Mouse (Mus musculus) heart, embryonic 12.5 days (tissue): ENCODE results near the gene Arpc1a. TPM values are rescaled to one million over a fixed set of nuclear protein-coding genes. Genes with fewer than 3 reads are reported as not detected.
"Not testable (repeated sequence)": the region's sequence is repeated elsewhere in the genome, so short reads cannot be mapped to it uniquely, and the experiment has no call there.

ENCODE experiments used
- ATAC-seq: fragments of 200-750 bp; cut with Nextera tagmentation; 2 replicates; pipeline ENCODE4 v1.8.0; 2017; ENCODE audit warnings: moderate TSS enrichment, moderate library complexity; ENCODE audit not compliant: insufficient number of reproducible peaks, low FRiP score
- H3K27ac ChIP-seq: fragments of 300-500 bp; sonication (generic); 2 replicates; pipeline ENCODE4 v1.5.1; 2016; ENCODE audit warnings: mild to moderate bottlenecking, moderate library complexity; ENCODE audit not compliant: poor library complexity, severe bottlenecking
- H3K27me3 ChIP-seq: fragments of 300-500 bp; sonication (generic); replicated peaks from 2 replicates; pipeline ENCODE4 v1.6.1; 2016; ENCODE audit warnings: mild to moderate bottlenecking, moderate library complexity
- H3K36me3 ChIP-seq: fragments of 300-500 bp; sonication (generic); 2 replicates; pipeline ENCODE4 v1.6.1; 2016; ENCODE audit warnings: mild to moderate bottlenecking, moderate library complexity
- H3K4me1 ChIP-seq: fragments of 300-500 bp; sonication (generic); replicated peaks from 2 replicates; pipeline ENCODE4 v1.6.1; 2016; ENCODE audit warnings: mild to moderate bottlenecking
- H3K4me2 ChIP-seq: fragments of 300-500 bp; sonication (generic); 2 replicates; pipeline ENCODE4 v1.6.1; 2016; ENCODE audit warnings: mild to moderate bottlenecking, moderate library complexity
- H3K4me3 ChIP-seq: fragments of 300-500 bp; sonication (generic); 2 replicates; pipeline ENCODE4 v1.5.1; 2016; ENCODE audit warnings: mild to moderate bottlenecking
- H3K9ac ChIP-seq: fragments of 300-500 bp; sonication (generic); 2 replicates; pipeline ENCODE4 v1.6.1; 2016; ENCODE audit warnings: mild to moderate bottlenecking, moderate library complexity
- H3K9me3 ChIP-seq: fragments of 300-500 bp; sonication (generic); replicated peaks from 2 replicates; pipeline ENCODE4 v1.6.1; 2016; ENCODE audit warnings: mild to moderate bottlenecking, moderate library complexity
- WGBS: fragments of 180-500 bp; shearing (Covaris S2); methylation state at CpG from one replicate; pipeline ENCODE4 v1.1.7; 2016; 5-methylcytosine and 5-hydroxymethylcytosine counted together
- polyA plus RNA-seq: library from polyadenylated mRNA; unstranded; fragments of >200 nt; fragmentation: Nextera tagmentation; extraction: Ambion mirVana; gene quantifications from 2 replicates; pipeline ENCODE4 v1.2.1, GENCODE M21; 2016

Arpc1a gene
- polyA plus RNA-seq = 101 and 105 TPM in 2 replicates

DNA sequence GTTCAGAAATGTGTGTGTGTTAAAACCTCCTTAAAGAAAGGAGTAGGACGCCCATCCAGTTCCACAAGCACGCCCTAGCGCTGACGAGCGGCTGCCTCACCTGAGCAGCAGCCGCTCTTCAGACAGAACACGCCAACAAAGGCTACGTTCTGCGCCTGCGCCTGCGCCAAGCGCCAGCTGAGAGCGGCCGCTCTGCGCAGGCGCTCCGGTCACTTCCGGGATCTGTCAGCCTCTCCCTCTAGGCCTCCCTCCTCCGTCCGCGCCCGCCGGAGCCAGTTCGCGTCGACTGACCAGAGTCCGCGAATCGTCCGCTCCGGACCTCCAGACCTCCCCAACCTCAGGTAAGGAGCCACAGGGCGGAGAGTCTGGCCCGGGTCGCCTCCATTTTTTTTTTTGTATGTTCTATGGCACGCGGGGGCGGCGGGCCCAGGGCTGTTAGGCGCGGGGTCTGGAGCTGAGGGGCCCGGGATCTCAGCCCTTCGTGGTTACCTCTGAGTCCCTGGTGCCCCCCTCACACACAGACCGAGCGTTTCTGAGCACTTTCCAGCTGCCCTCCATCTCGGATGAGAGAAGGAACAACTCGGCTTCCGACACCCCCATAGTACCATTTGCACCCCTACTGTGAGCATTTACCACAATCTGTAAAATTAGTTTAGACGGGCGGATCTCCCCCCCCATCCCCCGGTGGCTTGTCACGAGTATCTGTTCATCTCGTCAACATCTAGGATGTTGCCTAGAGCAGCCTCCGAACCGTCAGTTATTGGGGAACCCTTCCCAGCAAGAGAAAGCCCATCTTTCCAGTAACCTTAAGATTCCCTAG lies at the start of gene Arpc1a, which contains the start of gene Kpna7:
TSS of gene Arpc1a (plus strand) at position 199 of the 820 bp plus-strand sequence.
TSS of gene Kpna7 (minus strand) at position 399 of the 820 bp plus-strand sequence.
- Histone ChIP-seq H3K4me2 (peak within 1 kb of the TSS; percentile 94), H3K4me3 (peak within 1 kb of the TSS; percentile 86), H3K27ac (0 out of 2 replicates have a peak within 1 kb of the TSS, but pooled peaks have one; percentile 36)

DNA sequence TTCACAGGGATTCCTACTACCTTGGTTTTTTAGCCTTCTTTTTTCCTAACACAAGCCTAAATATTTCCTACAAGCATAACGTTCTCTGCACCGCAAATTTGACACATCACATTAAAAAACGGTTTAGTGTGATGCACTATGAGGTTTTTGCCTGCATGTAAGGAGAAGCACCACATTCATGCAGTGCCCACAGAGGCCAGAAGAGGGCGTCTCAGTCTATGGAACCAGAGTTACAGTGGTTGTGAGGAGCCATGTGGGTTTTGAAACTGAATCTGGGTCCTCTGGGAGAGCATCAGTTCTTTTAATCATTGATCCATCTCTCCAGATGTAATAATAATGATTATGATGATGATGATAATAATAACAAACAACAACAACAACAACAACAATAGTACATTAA lies 42.0 kb upstream of the Arpc1a start:
- Histone ChIP-seq H3K27ac (no peak overlapping the region), H3K4me2 (no peak overlapping the region), H3K27me3 (no peaks in the 10 kb centered on the region), H3K4me1 (no peaks in the 10 kb centered on the region), H3K4me3 (no peak overlapping the region), H3K36me3 (no peaks in the 10 kb centered on the region), H3K9ac (no peak overlapping the region), H3K9me3 (no peaks in the 10 kb centered on the region)
- 48% methylated on average over 4 of the region's 4 CpGs for whole genome bisulfite sequencing
- no peak for ATAC-seq

More for the DNA sequence above, at the start of gene Arpc1a, which contains the start of gene Kpna7:
- peaks cover 11% of the 10 kb centered on the region for H3K4me1 ChIP-seq
- peaks cover 12% of the 10 kb centered on the region for H3K36me3 ChIP-seq
- peak; percentile 97 for ATAC-seq
- peak within 1 kb of the TSS; percentile 90 for H3K9ac ChIP-seq
- H3K9me3 ChIP-seq = peaks cover 3% of the 10 kb centered on the region; the same call in 1 of the 2 replicates
- H3K27me3 ChIP-seq = no peaks in the 10 kb centered on the region
- WGBS = under 1% methylated on average over 54 of the region's 54 CpGs

DNA sequence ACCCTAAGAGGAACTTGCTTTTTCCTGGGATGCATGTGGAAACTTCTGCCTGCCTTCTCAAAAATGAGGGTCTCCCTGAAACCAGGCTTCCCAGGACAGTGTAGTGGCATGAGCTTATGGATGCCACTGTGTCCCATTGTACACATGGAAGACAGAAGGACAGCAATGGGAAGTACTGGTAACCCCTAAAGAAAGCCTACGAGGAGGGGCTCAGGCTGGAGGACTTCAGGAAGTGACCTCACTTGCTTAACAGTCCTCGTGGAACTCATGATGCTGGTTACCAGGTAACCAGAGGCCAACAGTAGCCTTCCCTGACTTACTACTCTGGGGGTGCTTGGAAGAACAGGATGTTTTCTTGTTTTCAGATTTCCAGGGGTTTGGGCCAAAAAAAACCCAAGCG lies 40.9 kb upstream of the Arpc1a start, which contains the start of gene 1700018F24Rik:
TSS of gene 1700018F24Rik (plus strand) at position 301 of the 400 bp plus-strand sequence.
- not testable (repeated sequence) for H3K9me3 ChIP-seq, H3K9ac ChIP-seq, H3K27me3 ChIP-seq, H3K4me3 ChIP-seq, H3K4me1 ChIP-seq, H3K4me2 ChIP-seq, H3K27ac ChIP-seq, H3K36me3 ChIP-seq
- ATAC-seq = 0 out of 2 replicates have a peak, but pooled peaks have one; percentile 25
- WGBS = 38% methylated on average over 3 of the region's 3 CpGs

DNA sequence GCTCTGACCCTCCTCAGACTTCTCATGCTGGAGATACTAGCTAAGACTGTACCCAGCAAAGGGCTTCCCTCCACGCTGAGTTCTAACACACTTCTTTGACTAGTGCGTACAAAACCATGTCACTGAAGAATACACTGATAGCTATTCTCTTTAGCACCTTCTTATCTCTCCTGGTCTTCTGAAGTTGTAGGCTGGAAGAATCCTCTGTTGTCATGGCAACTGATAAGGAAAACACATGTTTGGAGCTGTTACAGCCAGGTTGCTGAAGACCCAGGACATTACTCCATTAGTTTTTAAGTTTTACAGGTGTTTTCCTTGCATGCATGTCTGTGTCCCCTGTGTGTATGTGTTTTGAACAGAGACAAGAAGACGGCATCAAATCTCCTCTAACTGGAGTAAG lies 29.4 kb upstream of the Arpc1a start:
- H3K27ac ChIP-seq, ATAC-seq, H3K9me3 ChIP-seq, H3K4me3 ChIP-seq, H3K4me1 ChIP-seq, H3K9ac ChIP-seq, H3K36me3 ChIP-seq, H3K4me2 ChIP-seq, H3K27me3 ChIP-seq: not testable (repeated sequence)
- 24% methylated on average over 3 of the region's 3 CpGs for WGBS

DNA sequence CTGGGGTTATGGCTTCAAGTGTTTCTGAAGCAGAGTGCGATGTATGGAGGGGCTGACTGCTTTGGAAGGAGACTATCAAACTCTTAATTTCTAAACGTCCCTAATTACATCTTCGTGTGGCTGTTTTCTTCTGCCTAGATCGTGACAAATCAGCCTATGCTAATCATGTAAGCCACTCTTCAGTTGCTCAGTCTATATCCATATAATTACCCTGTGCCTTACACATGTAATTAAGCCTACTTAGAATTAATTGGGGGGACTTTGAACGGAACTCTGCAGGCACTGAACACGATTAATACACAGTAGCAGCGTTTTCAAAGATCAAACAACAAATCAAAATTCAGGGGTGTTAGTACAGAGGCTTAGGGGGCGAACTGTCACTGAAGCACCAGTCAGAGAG lies 25.7 kb upstream of the Arpc1a start:
- H3K36me3 ChIP-seq = no peaks in the 10 kb centered on the region
- H3K9me3 ChIP-seq = no peaks in the 10 kb centered on the region
- no peaks in the 10 kb centered on the region for H3K27me3 ChIP-seq
- H3K9ac ChIP-seq = no peak overlapping the region
- WGBS = 80% methylated on average over 8 of the region's 8 CpGs
- H3K4me2 ChIP-seq = no peak overlapping the region
- H3K4me1 ChIP-seq = no peaks in the 10 kb centered on the region
- no peak overlapping the region for H3K27ac ChIP-seq
- no peak for ATAC-seq
- H3K4me3 ChIP-seq = no peak overlapping the region

DNA sequence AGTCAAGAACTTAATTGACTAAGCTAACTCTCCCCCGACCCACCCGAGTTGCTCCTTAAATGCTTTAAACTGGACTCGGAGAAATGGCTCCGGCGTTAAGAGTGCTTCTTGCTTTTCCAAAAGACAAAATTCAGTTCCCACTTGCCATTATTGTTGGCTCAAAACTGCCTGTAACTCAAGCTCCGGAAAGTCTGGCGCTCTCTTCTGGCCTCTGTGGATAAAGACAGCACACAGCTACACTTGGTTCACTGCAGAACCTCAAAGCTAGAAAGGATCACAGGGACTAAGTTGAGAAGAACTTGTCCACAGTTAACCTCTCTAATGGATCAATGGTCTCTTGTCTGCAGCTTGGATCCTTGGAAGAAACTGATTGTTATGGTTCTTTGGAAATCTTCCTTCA lies 24.9 kb upstream of the Arpc1a start:
- no peak overlapping the region for H3K27ac ChIP-seq
- ATAC-seq = no peak
- H3K9ac ChIP-seq = no peak overlapping the region
- no peaks in the 10 kb centered on the region for H3K27me3 ChIP-seq
- no peak overlapping the region for H3K4me3 ChIP-seq
- no peaks in the 10 kb centered on the region for H3K9me3 ChIP-seq
- no peaks in the 10 kb centered on the region for H3K4me1 ChIP-seq
- WGBS = 81% methylated on average over 7 of the region's 7 CpGs
- H3K4me2 ChIP-seq = no peak overlapping the region
- no peaks in the 10 kb centered on the region for H3K36me3 ChIP-seq

DNA sequence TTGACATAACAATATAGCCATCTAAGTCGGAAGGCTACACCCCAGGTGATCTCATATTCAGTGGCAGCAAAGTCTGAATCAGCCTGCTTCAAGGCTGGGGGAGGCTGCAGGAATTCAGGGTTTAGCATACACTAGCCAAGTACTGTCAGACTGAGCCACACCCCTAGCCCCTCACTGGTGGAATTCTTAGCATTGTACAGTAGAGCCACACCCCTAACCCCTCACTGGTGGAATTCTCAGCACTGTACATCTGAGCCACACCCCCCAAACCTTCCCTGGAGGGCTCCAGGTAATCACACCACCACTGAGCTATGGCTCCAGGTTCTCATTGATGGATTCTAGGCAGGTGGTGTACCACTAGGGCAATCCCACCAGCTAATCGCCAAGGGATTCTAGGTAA lies 24.1 kb upstream of the Arpc1a start:
- ATAC-seq = no peak
- H3K27me3 ChIP-seq = no peaks in the 10 kb centered on the region
- 74% methylated on average over 2 of the region's 2 CpGs for WGBS
- no peak overlapping the region for H3K27ac ChIP-seq
- no peaks in the 10 kb centered on the region for H3K9me3 ChIP-seq
- no peak overlapping the region for H3K4me2 ChIP-seq
- no peaks in the 10 kb centered on the region for H3K36me3 ChIP-seq
- H3K9ac ChIP-seq = no peak overlapping the region
- H3K4me3 ChIP-seq = no peak overlapping the region
- H3K4me1 ChIP-seq = no peaks in the 10 kb centered on the region

DNA sequence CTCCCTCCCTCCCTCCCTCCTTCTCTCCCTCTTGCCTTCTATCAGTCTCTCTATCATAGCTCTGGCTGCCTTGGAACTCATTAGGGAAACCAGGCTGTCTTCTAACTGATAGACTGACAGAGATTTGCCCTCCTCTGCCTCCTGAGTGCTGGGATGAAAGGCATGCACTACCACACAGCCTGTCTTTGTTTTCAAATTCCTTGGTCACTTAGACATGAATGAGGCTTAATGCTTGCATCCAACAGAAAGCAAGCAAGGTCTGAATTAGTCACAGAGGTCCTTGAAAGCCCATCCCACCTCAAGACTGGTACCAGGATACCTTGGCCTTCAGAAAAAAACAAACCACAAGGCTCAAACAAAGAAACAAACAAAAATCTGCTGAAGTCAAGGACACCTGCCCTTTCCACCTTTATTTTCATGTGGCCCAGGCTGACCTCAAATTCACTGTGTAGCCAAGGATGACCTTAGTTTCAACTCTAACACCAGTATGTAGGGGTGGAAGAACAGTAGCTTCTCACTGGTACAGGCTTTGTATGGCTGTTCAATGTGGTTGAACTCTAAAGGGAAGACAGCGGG lies 18.8 kb upstream of the Arpc1a start:
- no peak overlapping the region for H3K9ac ChIP-seq
- no peaks in the 10 kb centered on the region for H3K9me3 ChIP-seq
- no peaks in the 10 kb centered on the region for H3K36me3 ChIP-seq
- H3K27me3 ChIP-seq = no peaks in the 10 kb centered on the region
- H3K4me3 ChIP-seq = no peak overlapping the region
- no peak for ATAC-seq
- H3K27ac ChIP-seq = no peak overlapping the region
- no peak overlapping the region for H3K4me2 ChIP-seq
- WGBS = 76% methylated on average over 1 of the region's 1 CpGs
- no peaks in the 10 kb centered on the region for H3K4me1 ChIP-seq

DNA sequence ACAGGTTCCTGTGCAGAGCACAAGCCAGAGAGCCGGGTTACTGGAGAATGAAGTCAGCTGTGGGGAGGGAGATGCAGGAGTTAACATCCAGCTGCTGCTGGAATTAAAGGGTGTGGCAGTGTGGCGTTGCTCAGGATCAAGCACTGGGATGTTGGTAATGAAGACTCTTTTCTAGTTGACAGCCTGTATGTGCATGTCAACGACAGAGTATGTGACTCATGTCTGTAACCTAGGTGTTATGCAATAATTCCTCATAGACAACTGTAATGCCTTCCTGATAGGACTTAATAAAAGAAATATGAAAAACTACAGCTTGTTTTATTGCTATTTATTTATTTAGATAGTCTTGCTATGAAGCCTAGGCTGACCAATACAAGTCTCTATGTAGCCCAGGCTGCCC lies 14.8 kb upstream of the Arpc1a start:
- H3K27ac ChIP-seq = no peak overlapping the region
- no peaks in the 10 kb centered on the region for H3K27me3 ChIP-seq
- no peaks in the 10 kb centered on the region; the same call in 1 of the 2 replicates for H3K9me3 ChIP-seq
- no peaks in the 10 kb centered on the region for H3K4me1 ChIP-seq
- H3K36me3 ChIP-seq = no peaks in the 10 kb centered on the region
- H3K9ac ChIP-seq = no peak overlapping the region
- ATAC-seq = no peak
- H3K4me3 ChIP-seq = no peak overlapping the region
- 50% methylated on average over 3 of the region's 3 CpGs for WGBS
- no peak overlapping the region for H3K4me2 ChIP-seq

DNA sequence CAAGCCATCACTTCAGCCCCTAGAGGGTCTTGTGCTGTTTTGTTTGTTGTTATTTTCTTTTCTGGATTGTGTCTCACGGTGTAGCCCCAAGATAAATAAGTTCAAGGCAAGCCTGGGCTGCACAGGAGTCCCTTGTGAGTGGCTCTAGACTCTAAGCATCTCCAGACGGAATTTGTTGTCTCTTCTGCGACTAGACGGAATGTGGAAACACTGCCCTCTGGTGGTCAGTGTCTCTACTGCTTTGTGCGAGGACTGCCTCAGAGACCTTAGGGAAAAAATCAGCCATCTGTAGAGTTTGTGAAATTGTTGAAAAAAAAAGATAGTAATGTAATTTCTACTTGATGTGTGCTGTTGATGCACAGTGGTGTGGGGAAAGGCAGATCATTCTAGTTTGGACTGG lies 13.9 kb upstream of the Arpc1a start:
- Histone ChIP-seq H3K9me3 (no peaks in the 10 kb centered on the region; the same call in 1 of the 2 replicates), H3K9ac (no peak overlapping the region), H3K4me2 (no peak overlapping the region), H3K27me3 (no peaks in the 10 kb centered on the region), H3K36me3 (no peaks in the 10 kb centered on the region), H3K27ac (no peak overlapping the region), H3K4me3 (no peak overlapping the region), H3K4me1 (no peaks in the 10 kb centered on the region)
- under 1% methylated on average over 5 of the region's 5 CpGs for WGBS
- no peak for ATAC-seq

DNA sequence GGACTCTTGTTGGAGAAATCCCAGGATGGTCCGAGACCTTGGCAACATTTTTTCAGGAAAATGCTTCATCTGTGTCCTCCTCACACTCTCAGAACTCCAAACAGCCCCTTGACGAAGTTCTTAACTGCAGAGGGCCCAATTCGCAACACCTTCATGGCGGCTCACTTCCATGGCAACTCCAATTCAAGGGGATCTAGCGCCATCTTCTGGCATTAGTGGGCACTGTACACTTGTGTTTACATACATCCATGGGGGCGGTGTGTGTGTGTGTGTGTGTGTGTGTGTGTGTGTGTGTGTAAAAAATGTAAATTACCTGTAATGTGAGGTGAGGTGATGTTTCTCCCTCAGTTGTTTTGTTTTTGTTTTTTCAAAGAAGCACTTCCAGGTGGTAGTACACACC lies 12.3 kb upstream of the Arpc1a start:
- ATAC-seq = no peak
- Histone ChIP-seq H3K4me2 (no peak overlapping the region), H3K27ac (no peak overlapping the region), H3K9me3 (no peaks in the 10 kb centered on the region; the same call in 1 of the 2 replicates), H3K4me3 (no peak overlapping the region), H3K9ac (no peak overlapping the region), H3K4me1 (no peaks in the 10 kb centered on the region), H3K36me3 (no peaks in the 10 kb centered on the region), H3K27me3 (no peaks in the 10 kb centered on the region)
- WGBS = 47% methylated on average over 6 of the region's 6 CpGs
